Mouse (Mus musculus) forebrain, embryonic 15.5 days (tissue): ENCODE measurements at regions not wholly inside any gene's neighbourhood (a gene's known extent, or its start where the extent isn't known, plus 50 kb on each side); places are given as distances from the start of the nearest gene placed in this dataset.
A peak's percentile ranks its signal among the peaks of the same experiment; 100 is the strongest.

Source experiments
- ATAC-seq: fragments of 200-750 bp; cut with Nextera tagmentation; replicated peaks from 2 replicates; pipeline ENCODE4 v1.8.0; 2017; ENCODE audit warnings: mild to moderate bottlenecking, moderate TSS enrichment, moderate library complexity
- H3K27ac ChIP-seq: fragments of 300-500 bp; sonication (generic); replicated peaks from 2 replicates; pipeline ENCODE4 v1.5.1; 2015; ENCODE audit warnings: mild to moderate bottlenecking, inconsistent platforms
- H3K27me3 ChIP-seq: fragments of 300-500 bp; sonication (generic); 2 replicates; pipeline ENCODE4 v1.6.1; 2015; ENCODE audit warnings: inconsistent platforms
- H3K36me3 ChIP-seq: fragments of 300-500 bp; sonication (generic); 2 replicates; pipeline ENCODE4 v1.6.1; 2015; ENCODE audit warnings: mild to moderate bottlenecking, inconsistent platforms
- H3K4me1 ChIP-seq: fragments of 300-500 bp; sonication (generic); 2 replicates; pipeline ENCODE4 v1.6.1; 2015; ENCODE audit warnings: inconsistent platforms
- H3K4me2 ChIP-seq: fragments of 300-500 bp; sonication (generic); replicated peaks from 2 replicates; pipeline ENCODE4 v1.6.1; 2015; ENCODE audit warnings: mild to moderate bottlenecking, inconsistent platforms
- H3K4me3 ChIP-seq: fragments of 300-500 bp; sonication (generic); 2 replicates; pipeline ENCODE4 v1.5.1; 2015; ENCODE audit warnings: mild to moderate bottlenecking, inconsistent platforms
- H3K9ac ChIP-seq: fragments of 300-500 bp; sonication (generic); replicated peaks from 2 replicates; pipeline ENCODE4 v1.6.1; 2015; ENCODE audit warnings: mild to moderate bottlenecking, inconsistent platforms
- H3K9me3 ChIP-seq: fragments of 300-500 bp; sonication (generic); 2 replicates; pipeline ENCODE4 v1.6.1; 2016; ENCODE audit warnings: inconsistent platforms
- WGBS: fragments of 180-500 bp; shearing (Covaris S2); methylation state at CpG from one replicate; pipeline ENCODE4 v1.1.7; 2015; ENCODE audit warnings: mixed read lengths; 5-methylcytosine and 5-hydroxymethylcytosine counted together

DNA sequence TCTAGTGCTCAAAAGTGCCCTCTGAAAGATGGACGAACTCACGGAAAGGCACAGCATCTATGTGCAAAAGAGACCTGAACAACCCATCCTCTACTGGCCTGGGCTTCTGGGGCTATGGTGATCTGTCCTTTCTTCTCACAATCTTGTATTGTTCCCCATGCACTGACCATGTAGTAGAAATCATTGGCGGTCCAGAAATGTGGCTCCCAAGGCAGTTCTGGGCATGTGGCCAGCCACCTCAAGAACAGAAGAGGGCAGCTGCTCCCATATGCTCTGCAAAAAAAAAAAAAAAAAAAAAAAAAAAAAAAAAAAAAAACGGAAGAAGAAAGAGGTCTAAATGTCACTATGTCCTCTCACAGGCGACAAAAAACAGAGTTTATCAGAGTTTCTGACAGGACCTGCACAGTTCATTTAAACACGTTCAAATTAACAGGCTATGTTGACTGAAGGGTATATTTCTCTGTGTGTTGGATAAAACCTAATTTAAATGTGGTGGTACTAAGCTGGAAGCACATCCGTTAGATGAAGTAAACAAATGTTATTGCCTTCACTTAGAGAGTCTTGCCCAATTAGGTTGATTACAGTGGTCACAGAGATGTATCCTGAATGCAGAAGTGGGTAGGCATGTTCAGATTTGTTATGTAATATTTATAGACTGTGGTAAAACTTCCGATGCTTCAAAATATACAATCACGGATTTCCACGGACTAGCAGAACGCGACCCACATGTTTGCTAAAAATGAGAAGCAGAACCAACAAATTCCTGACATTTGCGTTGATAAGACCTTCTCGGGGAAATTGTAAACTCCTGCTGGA lies 470.9 kb downstream of the Epha4 start:
- ATAC-seq: no peak

GRCm38 (mm10) chr1:77048720-77049406 lies 466.0 kb downstream of the Epha4 start:
- Histone ChIP-seq H3K9ac (no peak overlapping the region), H3K4me2 (no peak overlapping the region), H3K27ac (no peak overlapping the region), H3K36me3 (no peaks in the 10 kb centered on the region), H3K27me3 (no peaks in the 10 kb centered on the region), H3K4me1 (peaks cover 7% of the 10 kb centered on the region; the same call in 1 of the 2 replicates), H3K9me3 (no peaks in the 10 kb centered on the region), H3K4me3 (no peak overlapping the region)
- peak; percentile 67; the same call in 1 of the 2 replicates for ATAC-seq
- WGBS: 69% methylated on average over 7 of the region's 7 CpGs

More for the DNA sequence above, 470.9 kb downstream of the Epha4 start:
- no peaks in the 10 kb centered on the region for H3K9me3 ChIP-seq
- H3K4me2 ChIP-seq: no peak overlapping the region
- H3K4me3 ChIP-seq: no peak overlapping the region
- H3K4me1 ChIP-seq: peaks cover 9% of the 10 kb centered on the region; the same call in 1 of the 2 replicates
- H3K27me3 ChIP-seq: no peaks in the 10 kb centered on the region
- no peak overlapping the region for H3K9ac ChIP-seq
- WGBS: 74% methylated on average over 14 of the region's 14 CpGs
- no peak overlapping the region for H3K27ac ChIP-seq
- no peaks in the 10 kb centered on the region for H3K36me3 ChIP-seq

- Histone ChIP-seq H3K27ac (no peak overlapping the region), H3K4me1 (peaks cover 7% of the 10 kb centered on the region; the same call in 1 of the 2 replicates), H3K4me3 (no peak overlapping the region), H3K9me3 (no peaks in the 10 kb centered on the region), H3K4me2 (no peak overlapping the region), H3K36me3 (no peaks in the 10 kb centered on the region), H3K9ac (no peak overlapping the region), H3K27me3 (no peaks in the 10 kb centered on the region)
- WGBS: 66% methylated on average over 5 of the region's 5 CpGs
- no peak for ATAC-seq
These were observed 463.6 kb downstream of the Epha4 start for GRCm38 (mm10) chr1:77051239-77051638.

DNA sequence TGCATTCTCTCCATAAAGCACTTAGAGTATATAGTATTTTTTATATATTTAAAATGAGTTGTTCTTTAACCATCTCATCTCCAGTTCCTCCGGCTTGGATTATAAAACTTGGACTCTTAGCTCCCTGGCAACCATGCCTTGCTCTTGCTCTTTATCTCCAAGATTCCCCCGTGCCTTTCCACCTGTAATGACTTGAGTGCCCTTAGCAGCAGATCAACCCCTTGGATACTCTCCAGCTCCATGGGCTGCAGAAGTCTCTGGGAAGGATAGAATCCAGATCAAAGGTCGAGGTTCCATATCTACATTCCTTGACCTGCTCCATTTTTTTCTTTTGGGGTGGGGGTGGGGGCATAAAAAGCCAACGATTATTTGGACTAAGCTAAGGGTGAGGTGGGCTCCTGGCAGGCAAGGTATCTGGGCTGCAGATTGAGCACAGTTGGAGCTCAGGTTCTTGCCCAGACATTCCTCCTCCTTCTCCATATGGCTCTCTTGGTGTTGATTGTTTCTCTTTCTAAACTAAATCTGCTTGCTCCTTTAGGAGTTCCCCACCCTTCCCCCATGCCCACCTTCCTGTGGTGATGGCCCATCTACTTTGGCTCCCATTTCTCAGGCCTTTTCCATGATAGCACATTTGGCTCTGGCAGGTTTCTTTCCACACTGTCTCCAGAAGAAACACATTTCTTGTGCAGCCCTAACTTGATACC lies 460.9 kb downstream of the Epha4 start:
- H3K27me3 ChIP-seq: no peaks in the 10 kb centered on the region
- H3K27ac ChIP-seq: no peak overlapping the region
- no peaks in the 10 kb centered on the region for H3K9me3 ChIP-seq
- WGBS: 78% methylated on average over 4 of the region's 4 CpGs
- H3K36me3 ChIP-seq: no peaks in the 10 kb centered on the region
- peaks cover 1% of the 10 kb centered on the region; the same call in 1 of the 2 replicates for H3K4me1 ChIP-seq
- H3K4me3 ChIP-seq: no peak overlapping the region
- H3K4me2 ChIP-seq: no peak overlapping the region
- H3K9ac ChIP-seq: no peak overlapping the region
- ATAC-seq: no peak

GRCm38 (mm10) chr1:77062468-77062867 lies 452.4 kb downstream of the Epha4 start:
- H3K4me3 ChIP-seq: no peak overlapping the region
- WGBS: 75% methylated on average over 3 of the region's 3 CpGs
- no peaks in the 10 kb centered on the region for H3K36me3 ChIP-seq
- no peaks in the 10 kb centered on the region for H3K27me3 ChIP-seq
- no peaks in the 10 kb centered on the region for H3K4me1 ChIP-seq
- no peak for ATAC-seq
- no peak overlapping the region for H3K9ac ChIP-seq
- H3K4me2 ChIP-seq: no peak overlapping the region
- no peak overlapping the region for H3K27ac ChIP-seq
- H3K9me3 ChIP-seq: no peaks in the 10 kb centered on the region

DNA sequence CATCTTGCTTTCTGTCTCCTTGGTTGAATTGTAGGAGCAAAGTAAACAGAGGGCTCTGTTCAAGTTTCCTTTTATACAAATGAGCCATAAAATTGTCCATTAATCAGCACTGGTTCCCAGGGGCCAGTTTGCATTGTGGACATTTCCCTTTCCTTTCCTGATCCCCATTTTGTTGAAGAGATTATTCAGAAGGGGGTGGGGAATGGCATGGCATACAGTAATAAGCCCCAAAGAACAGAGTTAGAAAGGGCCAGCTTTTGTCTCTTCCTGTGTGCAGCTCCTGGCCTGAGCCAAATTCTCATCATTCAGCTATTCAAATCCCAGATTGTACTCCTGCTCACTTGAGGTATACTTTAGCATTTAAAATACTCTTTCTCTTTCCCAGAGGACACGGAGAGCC lies 441.8 kb downstream of the Epha4 start:
- 0 out of 2 replicates have a peak, but pooled peaks have one; percentile 38 for ATAC-seq
- Histone ChIP-seq H3K9me3 (no peaks in the 10 kb centered on the region), H3K4me3 (no peak overlapping the region), H3K27ac (peak overlapping the region; percentile 32; the same call in 1 of the 2 replicates), H3K4me1 (peaks cover 9% of the 10 kb centered on the region; the same call in 1 of the 2 replicates), H3K36me3 (no peaks in the 10 kb centered on the region), H3K9ac (no peak overlapping the region), H3K4me2 (no peak overlapping the region), H3K27me3 (no peaks in the 10 kb centered on the region)
- WGBS: 8% methylated on average over 1 of the region's 1 CpGs

DNA sequence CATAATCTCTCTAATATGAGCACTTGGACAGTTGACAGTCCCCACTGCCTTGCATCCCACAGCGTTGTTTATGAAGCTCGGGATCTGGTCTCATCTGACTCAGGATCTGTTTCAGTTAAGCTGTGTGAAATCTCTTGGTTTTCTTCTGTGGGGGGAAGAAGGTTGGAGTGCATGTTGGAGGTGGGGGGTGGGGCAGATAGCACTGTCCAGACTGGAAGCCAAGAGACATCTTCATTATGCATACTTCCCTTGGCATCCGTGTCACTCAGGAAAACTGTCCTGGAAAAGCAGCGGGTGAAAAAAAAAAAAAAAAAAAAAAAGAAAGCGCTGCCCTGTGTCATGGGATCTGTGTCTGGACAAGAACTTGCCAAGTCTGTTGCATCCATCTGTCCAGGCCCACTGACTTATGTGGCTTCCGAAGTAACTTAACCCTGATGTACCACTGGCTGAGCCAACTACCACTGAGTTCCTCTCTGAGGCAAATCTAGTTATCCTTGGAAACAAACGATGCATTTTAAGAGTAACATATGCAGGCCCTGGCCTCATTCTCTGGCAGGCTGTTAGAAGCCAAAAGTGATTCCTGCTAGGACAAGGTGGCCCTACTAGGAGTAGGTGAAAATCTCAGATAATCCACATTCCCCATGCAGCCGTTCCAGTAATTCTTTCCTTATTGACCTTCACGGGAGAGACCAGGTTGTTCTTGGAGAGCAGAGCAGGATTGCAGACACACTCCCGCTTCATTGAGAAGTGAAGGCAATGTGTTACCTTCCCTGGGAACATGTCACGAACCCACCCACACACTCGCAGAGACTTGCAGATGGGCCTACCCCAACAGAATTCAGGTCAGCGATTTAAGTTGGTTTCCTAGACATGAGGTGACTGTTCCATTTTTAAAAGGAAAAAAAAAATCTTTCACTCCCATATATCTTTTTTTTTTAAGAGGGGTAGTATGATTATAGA lies 439.7 kb downstream of the Epha4 start:
- H3K9me3 ChIP-seq: no peaks in the 10 kb centered on the region
- H3K4me1 ChIP-seq: peaks cover 9% of the 10 kb centered on the region; the same call in 1 of the 2 replicates
- no peak overlapping the region for H3K27ac ChIP-seq
- H3K4me2 ChIP-seq: no peak overlapping the region
- no peaks in the 10 kb centered on the region for H3K27me3 ChIP-seq
- H3K9ac ChIP-seq: no peak overlapping the region
- H3K36me3 ChIP-seq: no peaks in the 10 kb centered on the region
- H3K4me3 ChIP-seq: no peak overlapping the region
- no peak for ATAC-seq
- 86% methylated on average over 13 of the region's 13 CpGs for WGBS

DNA sequence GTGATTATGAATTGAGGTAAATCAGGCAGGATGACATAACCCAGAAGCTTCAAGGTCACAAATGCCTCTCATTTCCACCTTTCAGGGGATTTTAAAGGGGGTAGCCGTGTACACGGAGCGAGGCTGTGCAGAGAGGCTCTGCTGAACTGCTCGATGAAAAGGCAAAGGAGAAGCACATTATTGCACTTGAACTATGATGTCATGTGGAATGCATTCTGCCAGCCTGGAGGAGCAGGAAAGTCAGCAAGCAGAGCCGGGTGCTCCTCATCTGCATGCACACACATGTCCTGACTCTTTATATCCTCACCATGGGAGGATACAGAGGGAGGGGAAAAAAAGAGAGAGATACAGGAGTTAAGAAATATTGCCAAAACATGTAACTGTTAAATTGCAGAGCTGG lies 434.1 kb downstream of the Epha4 start:
- ATAC-seq: 0 out of 2 replicates have a peak, but pooled peaks have one; percentile 43
- 6% methylated on average over 5 of the region's 5 CpGs for WGBS

DNA sequence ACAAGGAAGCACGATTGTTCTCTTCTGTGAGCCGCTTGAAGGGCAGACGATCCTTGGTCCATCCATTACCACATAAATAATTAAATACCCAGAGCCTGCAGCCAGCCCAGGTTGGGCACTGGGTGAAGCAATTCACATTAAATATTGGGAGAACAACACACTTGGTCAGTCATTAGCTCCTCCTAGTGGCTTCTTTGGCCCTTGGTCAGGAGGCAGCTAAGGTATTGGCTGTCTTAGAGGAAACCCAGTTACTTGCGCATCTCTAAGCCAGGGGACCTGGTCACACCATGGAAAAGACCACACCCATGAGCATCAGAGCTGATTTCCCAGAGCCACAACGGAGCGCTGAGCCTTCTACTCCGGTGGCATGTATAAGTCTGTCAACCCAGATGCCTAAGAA lies 433.2 kb downstream of the Epha4 start:
- ATAC-seq: no peak
- WGBS: 44% methylated on average over 7 of the region's 7 CpGs
- no peaks in the 10 kb centered on the region for H3K9me3 ChIP-seq

More for the DNA sequence above, 434.1 kb downstream of the Epha4 start:
- H3K27me3 ChIP-seq: no peaks in the 10 kb centered on the region
- H3K4me2 ChIP-seq: no peak overlapping the region
- H3K9me3 ChIP-seq: no peaks in the 10 kb centered on the region
- no peak overlapping the region for H3K4me3 ChIP-seq
- H3K9ac ChIP-seq: 0 out of 2 replicates have a peak overlapping the region, but pooled peaks have one; percentile 19
- H3K36me3 ChIP-seq: no peaks in the 10 kb centered on the region
- H3K27ac ChIP-seq: peak overlapping the region; percentile 5; the same call in 1 of the 2 replicates
- H3K4me1 ChIP-seq: peaks cover 10% of the 10 kb centered on the region

GRCm38 (mm10) chr1:77082410-77082809 lies 432.5 kb downstream of the Epha4 start:
- Histone ChIP-seq H3K27ac (no peak overlapping the region), H3K4me2 (no peak overlapping the region), H3K36me3 (no peaks in the 10 kb centered on the region), H3K4me3 (no peak overlapping the region), H3K9ac (no peak overlapping the region), H3K9me3 (no peaks in the 10 kb centered on the region), H3K4me1 (peaks cover 10% of the 10 kb centered on the region), H3K27me3 (no peaks in the 10 kb centered on the region)
- 91% methylated on average over 3 of the region's 3 CpGs for WGBS
- no peak for ATAC-seq

More for the DNA sequence above, 433.2 kb downstream of the Epha4 start:
- no peak overlapping the region for H3K4me2 ChIP-seq
- no peak overlapping the region for H3K9ac ChIP-seq
- peaks cover 10% of the 10 kb centered on the region for H3K4me1 ChIP-seq
- H3K4me3 ChIP-seq: no peak overlapping the region
- H3K27ac ChIP-seq: no peak overlapping the region
- H3K27me3 ChIP-seq: no peaks in the 10 kb centered on the region
- no peaks in the 10 kb centered on the region for H3K36me3 ChIP-seq

DNA sequence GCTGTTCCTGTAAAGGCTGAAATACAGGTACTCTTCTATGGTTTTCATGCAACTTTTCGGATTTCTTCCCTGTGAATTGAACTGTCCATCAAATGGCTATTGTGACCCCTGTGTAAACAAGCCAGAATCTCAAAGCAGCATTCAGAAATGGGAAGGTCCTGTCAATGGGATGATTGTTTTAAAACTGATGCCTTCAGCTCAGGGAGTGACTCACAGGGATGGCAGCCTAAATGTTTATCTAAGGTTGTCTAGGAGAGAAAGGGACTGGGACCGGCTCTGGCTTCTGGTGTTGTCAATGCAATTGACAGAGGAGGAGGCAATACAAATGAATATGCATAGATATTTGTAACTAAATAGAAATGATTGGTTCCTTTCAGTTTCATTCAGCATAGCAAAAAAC lies 421.3 kb downstream of the Epha4 start:
- Histone ChIP-seq H3K4me1 (no peaks in the 10 kb centered on the region), H3K9me3 (no peaks in the 10 kb centered on the region), H3K27me3 (no peaks in the 10 kb centered on the region), H3K4me2 (no peak overlapping the region), H3K9ac (no peak overlapping the region), H3K36me3 (no peaks in the 10 kb centered on the region), H3K4me3 (no peak overlapping the region), H3K27ac (no peak overlapping the region)
- WGBS: 22% methylated on average over 2 of the region's 2 CpGs
- no peak for ATAC-seq
